Comparison of ENCODE assay signal across 9 mouse cellular contexts in genomic region chr9:43267357-43267756, GRCm38 (mm10). TPM values are rescaled to one million over a fixed set of nuclear protein-coding genes. Genes with fewer than 3 reads are reported as not detected.
DNase-seq lines count a peak whose midpoint lies in the region; TF ChIP-seq lines count a peak whose summit lies in the region.
"Had no signal": no experiment of that assay in that cellular context is flagged by ENCODE, and none has a peak within 500 bp of the region (broad histone marks: within the 10 kb centered on the region; RNA-seq: fewer than 3 reads in every experiment).

No protein-coding gene starts in this region.

- no peak for TF ChIP-seq POLR2A in bone marrow macrophage, adult 2 months (IDR thresholded peaks at IDR 0.05; ENCODE audit: borderline replicate concordance, low read depth, low read length)
- no peak for TF ChIP-seq POLR2A in liver, adult 2 months (IDR thresholded peaks at IDR 0.05; ENCODE audit: extremely low read depth, insufficient read depth, low read length)

- no peaks in the 10 kb centered on the region for H3K36me3 ChIP-seq in liver, adult 2 months (ENCODE audit: control insufficient read depth, insufficient read depth, low read length)
- H3K36me3 ChIP-seq in limb, embryonic 10.5 days: no peaks in the 10 kb centered on the region
- H3K36me3 ChIP-seq: heart, embryonic 10.5 days; limb, embryonic 15.5 days had no signal

- no peaks in the 10 kb centered on the region for H3K9me3 ChIP-seq in limb, embryonic 10.5 days (replicated peaks)
- H3K9me3 ChIP-seq: heart, embryonic 10.5 days; limb, embryonic 15.5 days had no signal

- H3K79me2 ChIP-seq in liver, adult 2 months (ENCODE audit: control insufficient read depth, insufficient read depth, low read length): no peaks in the 10 kb centered on the region

- no peaks in the 10 kb centered on the region; the same call in 1 of the 2 replicates for H3K4me1 ChIP-seq in bone marrow macrophage, adult 2 months (ENCODE audit: control insufficient read depth, insufficient read depth, low read length)
- peaks cover 20% of the 10 kb centered on the region for H3K4me1 ChIP-seq in liver, adult 2 months (ENCODE audit: control insufficient read depth, insufficient read depth, low read length)
- peaks cover 72% of the 10 kb centered on the region for H3K4me1 ChIP-seq in limb, embryonic 10.5 days

- H3K9ac ChIP-seq in liver, adult 2 months (ENCODE audit: low read depth, low read length): no peak overlapping the region
- H3K9ac ChIP-seq: limb, embryonic 15.5 days had no signal

- no peaks in the 10 kb centered on the region for H3K27me3 ChIP-seq in liver, adult 2 months (ENCODE audit: control insufficient read depth, insufficient read depth, low read length)
- peaks cover 26% of the 10 kb centered on the region for H3K27me3 ChIP-seq in limb, embryonic 10.5 days (ENCODE audit: low read depth, poor library complexity, severe bottlenecking)

- H3K27ac ChIP-seq in left cerebral cortex, adult 2 months: no peak overlapping the region
- H3K27ac ChIP-seq in bone marrow macrophage, adult 2 months (ENCODE audit: insufficient read depth, low read depth, low read length): no peak overlapping the region
- no peak overlapping the region for H3K27ac ChIP-seq in liver, adult 2 months (replicated peaks; ENCODE audit: insufficient read depth, low read depth, low read length)
- no peak overlapping the region for H3K27ac ChIP-seq in limb, embryonic 10.5 days
- H3K27ac ChIP-seq: heart, embryonic 10.5 days; limb, embryonic 15.5 days had no signal

- H3K4me3 ChIP-seq in left cerebral cortex, adult 2 months: no peak overlapping the region
- no peak overlapping the region for H3K4me3 ChIP-seq in bone marrow macrophage, adult 2 months (ENCODE audit: insufficient read depth, low read length)
- no peak overlapping the region for H3K4me3 ChIP-seq in liver, adult 2 months (ENCODE audit: insufficient read depth, low read depth, low read length)
- no peak overlapping the region for H3K4me3 ChIP-seq in limb, embryonic 10.5 days
- H3K4me3 ChIP-seq: heart, embryonic 10.5 days; limb, embryonic 15.5 days had no signal

- intact Hi-C loops in left cerebral cortex, adult 2 months (cut with DNase I): no loop called here

- no peak for DNase-seq in left cerebral cortex, adult 2 months (ENCODE audit: extremely low spot score in 1 of 2, low spot score in 2 of 2)
- no peak for DNase-seq in left cerebral cortex, adult 9 months (ENCODE audit: low spot score in 2 of 2)
- DNase-seq in liver, adult 2 months (ENCODE audit: extremely low read depth, low read depth, low spot score): peak; percentile 56
- peak; percentile 62 for DNase-seq in thymus, postnatal 0 days (ENCODE audit: low spot score)
- no peak for DNase-seq in limb, embryonic 10.5 days (ENCODE audit: low spot score)
- DNase-seq in yolk sac, embryonic 10.5 days (ENCODE audit: low spot score): no peak

- 49% methylated on average over 8 of the region's 8 CpGs for WGBS in liver, adult 2 months
- WGBS in limb, embryonic 10.5 days: 82% methylated on average over 8 of the region's 8 CpGs

- TF ChIP-seq CTCF in left cerebral cortex, adult 2 months (IDR thresholded peaks at IDR 0.05): peak; percentile 23
- TF ChIP-seq CTCF in bone marrow macrophage, adult 2 months (IDR thresholded peaks at IDR 0.05; ENCODE audit: low read depth, low read length): peak; percentile 25; the same call in 1 of the 2 replicates
- peak; percentile 71 for TF ChIP-seq CTCF in liver, adult 2 months (IDR thresholded peaks at IDR 0.05; ENCODE audit: low read depth, low read length)

RNA-seq across cellular contexts. Expression of gene Oaf, which starts 27.6 kb away (rescaled TPM):
- 10 to 100 TPM; 13.3 to 18.0 TPM for total RNA-seq in left cerebral cortex, adult 2 months (2021)
- 0.40 and 1.3 TPM in 2 replicates for polyA plus RNA-seq in bone marrow macrophage, adult 2 months (2012; ENCODE audit: insufficient read depth, insufficient read length, missing spikeins)
- total RNA-seq in liver, adult 2 months (2014; rRNA removed): 237 and 289 TPM in 2 replicates
- polyA plus RNA-seq in liver, adult 2 months (2012; rRNA removed): 243 and 326 TPM in 2 replicates
- polyA plus RNA-seq in thymus, postnatal 0 days (2015; fragmentation: Nextera tagmentation; extraction: Ambion mirVana): 11.7 and 12.6 TPM in 2 replicates
- polyA plus RNA-seq in limb, embryonic 10.5 days (2016; fragmentation: Nextera tagmentation; extraction: Ambion mirVana): 68.6 and 87.4 TPM in 2 replicates

RNA-seq across cellular contexts. Expression of gene Trim29, which starts 43.3 kb away (rescaled TPM):
- total RNA-seq in left cerebral cortex, adult 2 months (2021): not detected
- not detected in 2 replicates for polyA plus RNA-seq in bone marrow macrophage, adult 2 months (2012; ENCODE audit: insufficient read depth, insufficient read length, missing spikeins)
- total RNA-seq in liver, adult 2 months (2014; rRNA removed): not detected in 2 replicates
- not detected in 2 replicates for polyA plus RNA-seq in liver, adult 2 months (2012; rRNA removed)
- polyA plus RNA-seq in thymus, postnatal 0 days (2015; fragmentation: Nextera tagmentation; extraction: Ambion mirVana): 54.0 and 60.0 TPM in 2 replicates
- polyA plus RNA-seq in limb, embryonic 10.5 days (2016; fragmentation: Nextera tagmentation; extraction: Ambion mirVana): 5.8 and 5.9 TPM in 2 replicates

RNA-seq across cellular contexts. Expression of gene Pou2f3, which starts 57.2 kb away (rescaled TPM):
- under 1 TPM; 0.16 to 0.65 TPM for total RNA-seq in left cerebral cortex, adult 2 months (2021)
- not detected in 2 replicates for polyA plus RNA-seq in bone marrow macrophage, adult 2 months (2012; ENCODE audit: insufficient read depth, insufficient read length, missing spikeins)
- not detected in 2 replicates for total RNA-seq in liver, adult 2 months (2014; rRNA removed)
- polyA plus RNA-seq in liver, adult 2 months (2012; rRNA removed): not detected in 2 replicates
- polyA plus RNA-seq in thymus, postnatal 0 days (2015; fragmentation: Nextera tagmentation; extraction: Ambion mirVana): 1.9 and 2.4 TPM in 2 replicates
- polyA plus RNA-seq in limb, embryonic 10.5 days (2016; fragmentation: Nextera tagmentation; extraction: Ambion mirVana): 0.08 TPM in 1 of 2 replicates, not detected in the other

Comparison
In these comparisons a context has a peak if more than half of its experiments do, and no peak if none do; other contexts are left out.
1. DNase-seq: peak in liver, adult 2 months (single experiment) and thymus, postnatal 0 days (single experiment); none in left cerebral cortex, adult 2 months (0 of 2), left cerebral cortex, adult 9 months (0 of 2), limb, embryonic 10.5 days (single experiment) and yolk sac, embryonic 10.5 days (single experiment).
2. Peak in every context shown above with its lines, with median percentiles within 50 percentile points of each other: CTCF ChIP-seq.